Mouse (Mus musculus) CD4-positive helper T cell, adult 2 months (primary cell): ENCODE results near the gene Furin.

Source experiments
- DNase-seq: peaks from one replicate; pipeline ENCODE4 v3.0.0-alpha.2; 2012; ENCODE audit warnings: low read depth, missing footprints, low spot score

Gene Furin

GRCm38 (mm10) chr7:80427730-80428129 lies 22.5 kb upstream of the Furin start:
- DNase-seq = no peak

GRCm38 (mm10) chr7:80426363-80426762 lies 21.1 kb upstream of the Furin start:
- no peak for DNase-seq

DNA sequence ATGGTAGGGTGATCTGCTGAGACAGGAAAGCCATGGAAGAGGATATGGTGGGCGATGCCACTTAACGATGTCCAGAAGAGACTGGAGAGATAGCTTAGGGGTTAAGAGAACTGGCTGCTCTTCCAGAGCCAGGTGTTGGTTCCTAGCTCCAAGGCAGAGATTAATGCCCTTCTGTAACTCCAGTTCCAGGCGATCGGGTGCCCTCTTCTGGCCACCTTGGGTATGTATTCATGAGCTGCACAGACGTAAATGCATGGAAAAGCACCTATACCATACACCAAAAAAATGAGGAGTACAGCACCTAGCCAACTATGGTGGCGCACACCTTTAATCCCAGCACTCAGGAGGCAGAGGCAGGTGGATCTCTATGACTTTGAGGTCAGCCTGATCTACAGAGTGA lies 19.5 kb upstream of the Furin start:
- DNase-seq = peak; percentile 32

- DNase-seq = peak; percentile 26
Observed at GRCm38 (mm10) chr7:80422759-80423480, 17.7 kb upstream of the Furin start.

DNA sequence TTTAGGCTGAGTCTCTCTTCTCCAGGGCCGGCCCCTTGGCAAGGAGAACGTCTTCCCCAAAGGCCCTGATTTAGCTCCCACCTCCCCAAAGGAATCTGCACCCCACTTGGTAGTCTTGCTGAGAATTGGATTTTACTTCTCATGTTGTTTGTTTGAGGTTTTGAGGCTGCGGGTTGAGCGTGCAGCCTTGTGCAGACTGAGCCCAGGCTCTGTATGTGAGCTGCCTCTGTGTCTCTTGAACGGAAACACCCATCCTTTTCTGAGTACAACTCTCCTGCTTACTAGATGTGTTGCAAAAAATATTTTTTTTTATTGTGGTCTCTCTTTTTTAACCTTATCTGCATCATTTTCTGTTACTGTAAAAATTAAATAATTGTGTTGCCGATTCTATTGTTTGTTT lies 16.3 kb upstream of the Furin start:
- DNase-seq = peak; percentile 25

- no peak for DNase-seq
Observed at GRCm38 (mm10) chr7:80420586-80420985, 15.3 kb upstream of the Furin start.

DNA sequence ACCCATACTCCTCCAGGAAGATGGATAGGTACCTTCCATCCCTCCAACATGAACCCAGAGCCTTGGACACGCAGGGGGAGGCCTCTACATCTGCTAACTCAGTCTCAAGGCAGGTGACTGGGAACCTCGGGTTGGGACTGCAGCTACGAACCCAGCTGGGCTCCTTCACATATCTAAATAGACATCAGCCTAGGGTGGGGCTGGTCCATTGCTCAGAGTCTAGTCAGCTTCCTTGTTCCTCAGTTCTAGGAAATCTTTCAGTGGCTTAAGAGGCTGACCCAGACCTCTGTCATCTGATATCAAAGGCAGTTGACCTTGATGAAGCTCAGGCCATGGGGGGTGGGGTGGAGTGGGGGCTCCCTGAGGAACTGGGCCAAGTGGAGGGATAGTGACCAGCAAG lies 14.0 kb upstream of the Furin start:
- DNase-seq = no peak

DNA sequence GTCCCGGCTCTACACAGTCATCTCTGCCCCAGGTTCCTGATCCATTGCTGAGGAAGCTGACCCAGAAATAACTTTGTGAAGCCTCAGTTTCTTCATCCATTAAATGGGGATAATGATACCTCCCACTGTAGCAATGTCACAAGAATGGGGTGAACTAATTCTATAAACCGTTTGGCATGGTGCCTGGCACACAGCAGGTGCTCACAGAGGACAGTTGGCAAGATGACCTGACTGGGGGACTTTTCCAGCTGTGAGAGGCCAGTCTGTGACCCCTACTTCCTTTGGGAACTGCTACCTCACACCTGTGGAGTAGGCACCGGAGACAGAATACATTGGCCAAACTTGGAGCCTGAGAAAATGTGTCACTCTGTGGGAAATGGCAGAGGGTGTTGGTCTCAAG lies 12.8 kb upstream of the Furin start:
- DNase-seq = no peak

GRCm38 (mm10) chr7:80417601-80418000 lies 12.4 kb upstream of the Furin start:
- DNase-seq = no peak

GRCm38 (mm10) chr7:80416969-80417368 lies 11.7 kb upstream of the Furin start:
- DNase-seq = peak; percentile 83

DNA sequence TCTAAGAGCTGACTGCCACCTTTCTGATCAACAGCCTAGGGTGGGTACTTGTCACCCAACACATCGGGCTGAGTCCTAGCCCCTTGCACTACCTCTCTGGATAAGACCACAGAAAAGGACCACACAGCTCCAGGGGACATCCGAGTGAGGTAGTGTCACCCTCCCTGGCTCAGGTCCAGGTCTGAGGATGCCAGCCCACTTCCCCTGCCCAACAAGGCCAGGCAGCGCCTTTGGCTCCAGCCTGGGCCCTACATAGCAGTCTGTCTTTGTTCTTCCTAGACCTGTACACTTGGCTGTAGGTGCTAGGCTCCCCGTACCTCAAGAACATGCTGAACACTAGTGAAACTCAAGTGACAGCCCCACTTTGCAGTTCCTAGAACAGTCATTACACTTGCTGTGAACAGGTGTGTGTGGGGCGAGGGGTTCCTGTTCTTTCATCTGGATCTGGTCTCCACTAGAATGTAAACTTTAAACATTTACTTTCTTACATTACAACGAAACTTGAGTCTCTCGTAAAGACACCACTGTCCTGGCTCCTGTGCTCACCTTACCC lies 9.1 kb upstream of the Furin start:
- DNase-seq = peak; percentile 29

DNA sequence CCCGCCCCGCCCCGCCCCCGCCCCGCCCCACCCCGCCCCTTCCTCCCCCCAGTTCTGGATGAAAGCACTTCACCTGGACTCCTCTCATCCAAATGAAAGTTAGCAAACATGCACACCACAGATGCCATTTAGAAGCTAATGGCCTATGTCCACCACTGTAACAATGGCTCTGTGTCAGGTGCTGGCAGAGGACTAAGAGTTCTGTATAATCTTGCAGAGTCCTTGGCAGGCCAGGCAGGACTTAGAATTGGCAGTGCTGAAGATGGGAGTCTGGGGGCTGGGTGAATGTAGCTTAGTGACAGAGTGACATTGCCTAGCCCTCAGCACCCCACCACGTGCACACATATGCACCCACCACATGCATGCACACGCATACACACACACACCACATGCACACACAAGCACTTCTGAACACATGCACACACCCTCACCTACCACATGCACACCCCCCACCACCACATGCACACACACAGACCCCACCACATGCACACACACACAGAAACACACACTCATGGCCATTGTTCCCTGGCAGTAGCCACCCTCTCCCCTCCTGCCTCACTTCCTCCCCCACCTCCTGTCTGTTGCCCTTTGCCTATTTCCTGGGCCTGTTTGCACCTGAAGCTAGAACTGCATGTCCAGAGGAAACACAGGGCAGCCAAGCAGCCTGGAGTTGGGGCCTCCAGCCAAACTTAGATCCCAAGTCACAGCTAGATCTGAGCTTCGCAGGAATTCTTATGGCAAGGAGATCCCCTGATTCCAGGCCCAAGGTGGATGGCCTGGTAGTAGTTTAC lies 8.5 kb upstream of the Furin start:
- peak; percentile 25 for DNase-seq

DNA sequence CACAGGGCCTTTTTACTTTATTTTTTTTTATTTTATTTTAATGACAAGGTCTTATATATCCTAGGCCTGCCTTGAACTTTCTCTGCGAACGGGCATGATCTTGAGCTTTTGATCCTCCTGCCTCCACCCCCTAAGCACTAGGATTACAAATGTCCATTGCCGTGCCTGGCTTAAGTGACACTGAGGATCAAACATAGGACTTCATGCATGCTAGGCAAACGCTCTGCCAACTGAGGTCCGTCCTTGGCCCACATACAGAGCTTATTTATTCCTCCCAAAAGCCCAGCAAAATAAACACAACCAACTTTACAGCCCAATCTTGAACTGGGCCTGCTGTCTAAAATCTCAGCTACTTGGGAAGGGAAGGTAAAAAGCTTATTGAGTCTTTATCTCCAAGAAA lies 7.5 kb upstream of the Furin start:
- DNase-seq = no peak

GRCm38 (mm10) chr7:80412279-80412678 lies 7.0 kb upstream of the Furin start:
- DNase-seq = no peak

DNA sequence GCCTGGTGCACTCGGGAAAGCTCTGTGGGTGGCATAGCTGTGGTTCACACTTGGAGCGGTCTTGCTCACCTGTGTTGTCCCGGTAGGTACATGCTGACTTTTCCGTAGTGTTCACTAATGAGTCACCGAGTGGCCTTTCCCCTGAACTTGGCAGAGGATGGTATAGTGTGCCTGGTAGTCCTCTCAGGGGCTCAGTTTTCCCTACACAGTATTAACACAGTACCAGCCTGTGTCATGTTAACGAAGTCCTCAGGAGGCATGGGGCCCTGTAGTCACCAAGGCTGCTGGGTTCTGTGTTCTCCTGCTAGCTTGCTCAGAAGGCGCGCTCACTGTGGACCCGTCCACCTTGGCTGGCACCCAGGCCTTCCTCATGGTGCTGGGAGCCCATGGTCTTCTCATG lies 5.1 kb upstream of the Furin start:
- no peak for DNase-seq

GRCm38 (mm10) chr7:80407712-80408111 lies 2.5 kb upstream of the Furin start:
- DNase-seq = no peak

GRCm38 (mm10) chr7:80406186-80406585 lies 950 bp upstream of the Furin start:
- peak; percentile 65 for DNase-seq

GRCm38 (mm10) chr7:80404101-80404894 lies 938 bp downstream of the Furin start:
- peak; percentile 86 for DNase-seq

DNA sequence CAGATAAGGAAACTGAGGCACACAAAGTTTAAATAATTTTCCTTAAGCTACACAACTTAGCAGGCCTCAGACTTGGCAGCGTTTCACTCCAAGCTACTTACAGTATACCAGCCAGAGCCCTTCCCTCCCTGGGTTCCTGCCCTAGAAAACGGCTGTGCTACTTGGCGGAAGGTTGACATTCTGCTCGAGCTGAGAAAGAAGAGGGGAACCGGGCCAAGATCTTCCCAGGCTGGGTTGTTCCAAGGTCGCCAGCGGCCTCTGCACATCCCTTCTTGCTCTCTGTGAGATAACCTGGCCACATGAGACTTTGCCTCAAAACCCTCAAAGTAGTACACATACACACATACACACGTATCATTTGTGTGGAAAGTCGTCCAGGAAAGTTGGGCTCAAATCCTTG lies 1.7 kb downstream of the Furin start:
- peak; percentile 38 for DNase-seq

- DNase-seq = peak; percentile 72
Observed at GRCm38 (mm10) chr7:80402651-80403321, 2.5 kb downstream of the Furin start.

DNA sequence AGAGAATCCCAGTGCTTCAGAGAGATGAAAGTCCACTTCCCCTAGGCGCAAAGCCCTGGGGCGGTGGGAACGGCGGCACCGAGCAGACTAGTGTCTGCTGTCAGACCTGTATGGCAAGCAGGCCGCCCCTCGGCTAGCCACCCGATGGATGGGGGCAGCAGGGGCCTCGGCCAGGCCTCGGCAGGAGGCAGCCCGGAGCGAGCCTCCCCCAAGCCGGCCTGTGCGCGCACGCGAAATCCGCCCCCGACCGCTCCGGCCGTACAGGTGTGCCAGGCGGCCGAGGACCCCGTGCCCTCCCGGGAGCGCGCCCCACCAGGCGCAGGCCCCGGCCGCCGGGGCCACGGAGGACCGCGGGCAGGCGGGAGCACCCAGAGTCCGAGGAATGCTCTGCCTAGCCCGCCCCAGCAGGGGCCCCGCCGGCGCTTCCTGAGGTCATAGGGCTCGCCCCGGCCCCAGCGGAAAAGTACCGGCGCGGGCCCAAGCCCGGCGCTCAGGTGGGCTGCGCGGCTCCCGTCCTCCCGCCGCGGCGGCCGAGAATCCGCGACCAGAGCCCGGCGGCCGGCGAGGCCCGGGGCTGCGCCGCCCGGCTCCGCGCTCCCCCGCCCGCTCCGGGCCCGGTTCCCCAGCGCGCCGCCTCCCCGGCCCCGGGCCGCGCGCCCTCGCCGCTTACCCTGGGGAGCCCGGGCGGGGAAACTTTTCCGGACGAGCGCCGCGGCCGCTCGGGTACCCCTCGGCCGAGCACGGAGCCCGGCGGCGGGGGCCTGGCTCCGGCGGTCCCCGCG lies 3.2 kb downstream of the Furin start:
- peak; percentile 59 for DNase-seq
